Mouse (Mus musculus): ENCODE measurements around the gene Mpo.

Gene Mpo

DNA sequence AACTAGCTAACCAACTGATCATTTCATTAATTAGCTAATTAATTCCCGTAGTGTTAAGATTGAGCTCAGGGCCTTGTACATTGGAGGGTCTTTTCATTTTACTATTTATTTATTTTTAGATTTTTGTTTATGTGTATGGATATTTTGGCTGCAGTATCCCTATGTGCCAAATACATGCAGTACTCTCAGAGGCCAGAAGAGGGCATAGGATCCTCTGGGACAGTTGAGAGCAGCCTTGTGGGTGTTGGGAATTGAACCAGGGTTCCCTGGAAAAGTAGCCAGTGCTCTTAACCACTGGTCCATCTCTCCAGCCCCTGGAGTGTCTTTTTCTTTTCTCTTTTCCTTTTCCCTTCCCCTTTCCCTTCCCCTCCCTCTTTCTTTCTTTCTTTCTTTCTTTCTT, 12.1 kb downstream of the Mpo start:
- DNase-seq (ENCODE audit: low spot score) = peak; percentile 23

DNA sequence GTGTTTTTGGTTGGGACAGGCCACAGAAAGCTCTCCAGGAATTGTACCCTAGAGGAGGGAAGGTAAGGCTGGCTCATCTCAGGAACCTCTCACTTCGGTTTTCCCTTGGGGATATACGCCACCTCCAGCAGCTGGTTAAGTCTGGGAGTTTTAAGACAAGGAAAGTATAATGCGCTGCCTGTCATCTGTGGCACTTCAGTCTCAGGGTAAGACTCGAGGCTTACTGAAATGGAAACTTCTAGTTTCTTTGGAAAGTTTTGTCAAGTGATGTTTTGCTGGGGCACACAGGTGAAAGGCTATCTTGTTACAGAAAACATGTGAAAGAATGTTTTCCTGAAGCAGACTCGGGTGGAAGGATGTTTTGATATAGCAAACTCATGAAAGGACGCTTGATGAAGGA, 14.1 kb downstream of the Mpo start:
- DNase-seq (ENCODE audit: low spot score) = no peak

DNA sequence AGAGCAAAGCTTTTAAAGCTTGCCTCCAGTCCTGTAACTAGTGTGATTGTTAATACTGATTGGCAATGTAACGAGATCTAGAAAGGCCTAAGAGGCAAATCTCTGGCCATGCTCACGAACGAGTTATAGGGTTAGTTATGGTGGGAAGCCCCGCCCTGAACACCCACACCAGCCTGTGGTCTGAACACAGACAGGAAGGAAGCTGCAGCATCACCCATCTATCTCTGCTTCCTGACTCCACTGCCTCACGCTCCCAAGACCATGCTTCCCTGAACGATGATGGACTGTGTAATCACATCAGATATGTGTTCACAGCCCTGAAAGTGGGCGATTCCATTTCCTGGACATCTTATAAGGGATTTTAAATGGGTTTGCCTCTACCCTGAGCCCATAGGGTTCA, 14.9 kb downstream of the Mpo start:
- peak; percentile 49 for DNase-seq (ENCODE audit: low spot score)

DNA sequence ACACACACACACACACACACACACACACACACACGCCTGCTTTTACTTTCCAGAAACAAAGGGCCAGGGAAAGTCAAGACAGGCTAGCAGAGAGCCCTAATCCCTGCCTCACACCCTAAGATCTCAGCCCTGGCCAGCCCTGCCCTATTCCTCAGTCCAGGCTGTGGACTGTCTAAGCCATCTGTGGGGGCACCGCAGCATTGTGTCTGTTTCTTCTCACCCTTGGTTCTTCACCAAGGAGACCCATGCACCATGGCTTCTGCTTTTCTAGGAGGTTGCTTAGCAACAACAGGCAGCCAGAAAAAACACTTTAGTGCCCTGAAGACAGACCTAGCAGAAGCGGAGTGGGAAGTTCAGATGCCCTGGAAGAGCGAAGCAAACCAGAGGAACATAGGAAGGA, 18.0 kb downstream of the Mpo start:
- no peak for DNase-seq (ENCODE audit: low spot score)

DNA sequence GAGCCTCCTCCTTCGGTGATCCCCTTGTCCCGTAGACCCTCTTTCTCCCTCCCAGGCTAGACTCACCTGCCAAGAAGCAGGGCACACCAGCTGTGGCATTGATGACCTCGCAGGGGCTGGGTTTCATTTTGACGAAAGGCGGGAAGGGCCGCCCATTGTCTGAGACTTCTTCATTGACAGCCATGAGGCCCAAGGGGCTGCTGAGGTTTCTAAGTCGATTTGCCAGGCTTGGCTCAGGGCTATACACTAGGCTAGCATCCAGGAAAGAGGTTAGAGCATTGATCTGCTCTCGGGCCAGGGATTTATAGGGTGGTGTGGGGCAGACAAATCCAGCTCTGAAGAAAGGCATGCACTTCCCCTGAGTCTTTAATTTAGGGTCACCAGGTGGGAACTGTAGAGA, 21.4 kb downstream of the Mpo start:
- DNase-seq (ENCODE audit: low spot score) = no peak

DNA sequence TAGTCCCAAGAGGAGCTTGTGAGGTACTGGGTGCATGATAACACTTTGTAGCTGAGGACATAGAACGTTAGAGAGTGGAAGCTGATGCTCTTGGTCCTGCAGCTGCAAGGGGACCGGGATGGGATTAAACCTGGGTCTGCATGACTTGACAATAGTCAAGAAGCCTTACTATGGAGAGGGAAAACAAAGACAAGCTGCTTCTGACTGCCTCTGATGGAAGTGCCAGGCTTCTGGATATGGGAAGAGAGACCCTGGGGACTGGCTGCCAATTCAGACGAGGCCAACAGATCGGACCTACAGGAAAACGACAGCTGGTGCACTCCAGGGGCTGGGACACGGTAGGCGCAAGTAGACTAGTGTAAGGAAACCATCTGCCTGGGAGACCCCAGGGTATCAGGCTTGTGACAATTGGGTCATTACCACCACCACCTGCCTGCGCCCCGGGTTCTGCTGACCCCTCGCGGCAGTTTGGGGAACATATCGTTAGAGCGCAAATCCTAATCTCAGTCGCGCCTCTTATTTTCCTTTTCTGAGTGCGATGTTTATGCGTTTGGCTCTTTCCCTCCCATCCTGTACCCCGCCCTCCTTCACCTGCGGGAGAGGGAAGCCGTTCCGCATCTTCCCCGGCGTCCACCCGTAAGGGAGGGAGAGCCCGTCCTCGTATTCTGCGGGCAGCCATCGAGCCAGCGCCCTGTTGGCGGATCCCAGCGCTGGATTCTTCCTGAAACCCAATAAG, 23.5 kb downstream of the Mpo start:
- peak; percentile 32 for DNase-seq (ENCODE audit: low spot score)

DNA sequence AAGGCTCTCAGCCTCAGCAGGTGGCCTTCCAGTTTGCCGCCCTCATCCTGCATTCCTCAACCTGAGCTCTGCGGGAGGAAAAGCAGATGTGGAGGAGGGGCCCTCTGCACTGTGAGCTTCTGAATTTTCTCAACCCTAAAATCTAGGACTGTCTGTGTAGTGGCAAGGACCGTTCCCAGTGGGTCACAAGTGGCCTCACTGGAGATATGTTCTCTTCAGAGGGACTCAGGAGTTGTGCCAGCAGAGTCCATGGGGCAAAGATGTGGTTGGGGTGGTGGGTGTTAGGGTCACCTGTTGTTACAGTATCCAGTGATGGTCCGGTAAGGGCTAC, 24.0 kb downstream of the Mpo start:
- DNase-seq (ENCODE audit: low spot score) = no peak

DNA sequence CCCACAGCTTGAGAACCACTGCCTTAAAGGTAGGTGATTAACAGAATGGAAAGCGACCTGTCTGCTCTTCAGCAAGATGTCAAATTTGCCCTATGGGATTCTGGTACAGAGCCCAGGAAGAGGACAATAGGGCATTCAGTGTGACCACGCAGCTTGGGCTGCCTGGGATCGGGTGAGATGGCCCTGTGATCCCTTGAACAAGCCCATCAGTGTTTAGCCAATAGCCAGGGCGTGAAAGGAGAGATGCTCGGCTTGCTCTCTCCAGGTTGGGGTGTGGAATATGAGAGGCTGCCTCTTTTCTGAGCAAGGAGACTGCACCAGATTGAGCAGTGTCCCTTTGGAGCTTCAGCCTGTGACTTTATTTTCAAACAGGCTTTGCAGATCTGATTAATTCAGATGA, 28.1 kb downstream of the Mpo start:
- DNase-seq (ENCODE audit: low spot score) = no peak

DNA sequence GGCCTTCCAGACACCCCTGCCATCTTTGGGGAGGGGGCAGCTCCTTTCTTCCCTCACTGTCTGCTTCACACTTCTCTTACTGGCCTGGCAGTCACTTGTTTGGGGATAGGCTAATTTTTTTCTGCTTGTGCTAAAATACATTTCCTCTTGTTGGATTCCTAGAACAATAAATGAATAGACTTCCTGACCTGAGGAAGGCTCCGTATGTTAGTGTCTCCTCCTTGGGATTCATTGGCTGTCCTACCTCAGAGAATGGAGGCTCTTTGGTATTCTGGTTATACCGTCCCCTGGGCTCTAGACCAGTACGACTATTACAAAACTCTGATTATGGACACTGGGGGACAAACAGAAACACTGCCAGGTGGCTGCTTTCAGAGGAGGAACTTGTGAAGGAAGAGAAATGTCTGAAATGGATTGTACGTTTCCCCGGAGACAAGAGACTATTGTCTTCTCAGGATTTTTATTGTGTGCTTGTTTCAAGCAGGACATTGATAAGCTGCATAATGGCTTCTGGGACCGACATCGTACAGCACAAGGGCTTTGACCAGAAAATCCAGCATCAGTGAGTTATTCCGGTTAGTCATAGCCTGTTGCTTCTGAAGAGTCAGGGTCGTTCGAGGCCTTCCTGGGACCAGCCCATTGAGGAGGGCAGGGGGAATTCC, 35.0 kb downstream of the Mpo start, which contains the start of gene Lpo:
Gene Lpo, minus strand, starts transcription at position 51 of the 662 bp plus-strand sequence.
- no peak for DNase-seq (ENCODE audit: low spot score)

DNA sequence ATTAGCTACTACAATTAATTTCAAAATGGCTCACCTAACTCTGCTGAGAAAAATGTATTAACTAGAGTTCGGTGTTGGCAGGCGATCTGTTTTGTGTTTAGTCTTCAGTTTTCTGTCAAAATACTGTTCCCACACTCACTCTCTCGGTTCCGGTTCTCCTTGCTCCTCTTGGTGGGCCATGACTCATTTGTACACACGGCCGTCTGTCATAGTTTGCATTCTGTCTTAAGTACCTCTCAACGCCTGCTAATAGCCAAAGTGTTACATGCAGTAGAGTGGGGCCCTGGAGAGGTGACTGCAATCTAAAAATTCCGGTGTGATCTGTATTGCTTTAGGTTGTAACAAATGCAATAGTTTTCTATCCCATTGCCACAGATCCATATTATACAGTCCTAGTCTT, 47.3 kb downstream of the Mpo start:
- no peak for DNase-seq (ENCODE audit: low spot score)

DNA sequence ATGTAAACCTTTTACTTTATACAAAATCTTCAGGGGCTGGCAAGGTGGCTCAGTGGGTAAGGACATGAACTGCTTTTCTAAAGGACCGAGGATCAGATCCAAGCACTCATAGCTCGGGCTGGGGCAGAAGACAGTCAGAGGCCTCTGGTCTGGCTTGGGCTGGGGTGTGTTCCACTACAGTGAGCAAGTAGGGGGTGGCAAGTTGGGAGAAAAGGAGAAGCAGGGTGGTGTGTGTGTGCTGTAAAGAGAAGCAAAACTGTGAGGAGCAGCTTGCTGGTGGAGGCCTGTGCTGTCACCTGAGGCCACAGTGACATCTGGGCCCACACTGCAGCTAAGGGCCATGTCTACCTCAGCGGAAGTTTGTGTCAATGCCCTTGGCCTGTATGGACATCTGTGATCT, 48.1 kb downstream of the Mpo start:
- no peak for DNase-seq (ENCODE audit: low spot score)

DNA sequence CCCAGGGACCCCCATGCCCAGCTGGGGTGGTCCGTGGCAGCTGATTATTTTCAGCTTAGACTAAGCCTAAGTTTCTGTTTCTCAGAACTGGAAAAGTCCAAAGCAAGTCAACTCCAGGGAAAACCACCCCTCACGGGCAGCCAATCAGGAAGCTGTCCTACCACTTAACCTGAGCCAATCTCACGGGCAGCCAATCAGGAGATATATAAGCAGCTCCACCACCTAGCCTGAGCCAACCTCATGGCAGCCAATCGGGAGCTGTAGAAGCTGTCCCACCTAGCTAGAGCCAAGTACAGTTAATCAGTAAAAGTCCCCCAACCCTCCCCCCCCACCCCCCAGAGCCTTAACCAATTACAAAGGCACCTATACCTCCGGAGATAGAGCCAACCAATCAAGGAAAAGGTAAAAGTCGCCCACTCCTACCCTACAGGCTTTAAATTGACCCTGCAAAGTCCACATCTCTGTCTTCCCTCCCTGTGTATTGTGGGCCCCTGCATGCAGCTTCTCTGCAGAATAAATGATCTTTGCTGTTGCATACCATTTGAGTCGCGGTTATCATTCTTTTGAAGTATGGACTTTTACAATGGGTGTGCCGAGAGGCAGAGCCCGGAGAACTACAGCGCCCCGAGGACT, 53.7 kb downstream of the Mpo start:
- DNase-seq (ENCODE audit: low spot score) = no peak

DNA sequence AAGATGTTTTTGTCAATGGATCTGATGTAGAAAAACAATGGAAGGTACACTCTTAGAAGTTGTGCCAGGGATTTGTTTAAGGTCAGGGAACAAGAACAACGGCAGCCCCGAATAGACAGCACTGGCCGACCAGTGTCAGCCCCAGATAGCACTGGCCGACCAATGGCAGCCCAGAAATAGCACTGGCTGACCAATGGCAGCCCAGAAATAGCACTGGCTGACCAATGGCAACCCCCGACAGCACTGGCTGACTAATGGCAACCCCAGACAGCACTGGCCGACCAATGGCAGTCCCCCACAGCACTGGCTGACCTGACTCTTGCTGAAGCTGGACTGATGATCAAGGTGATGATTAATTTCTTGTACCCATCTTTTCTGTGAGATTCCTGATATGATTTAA, 54.5 kb downstream of the Mpo start:
- DNase-seq (ENCODE audit: low spot score) = no peak

DNA sequence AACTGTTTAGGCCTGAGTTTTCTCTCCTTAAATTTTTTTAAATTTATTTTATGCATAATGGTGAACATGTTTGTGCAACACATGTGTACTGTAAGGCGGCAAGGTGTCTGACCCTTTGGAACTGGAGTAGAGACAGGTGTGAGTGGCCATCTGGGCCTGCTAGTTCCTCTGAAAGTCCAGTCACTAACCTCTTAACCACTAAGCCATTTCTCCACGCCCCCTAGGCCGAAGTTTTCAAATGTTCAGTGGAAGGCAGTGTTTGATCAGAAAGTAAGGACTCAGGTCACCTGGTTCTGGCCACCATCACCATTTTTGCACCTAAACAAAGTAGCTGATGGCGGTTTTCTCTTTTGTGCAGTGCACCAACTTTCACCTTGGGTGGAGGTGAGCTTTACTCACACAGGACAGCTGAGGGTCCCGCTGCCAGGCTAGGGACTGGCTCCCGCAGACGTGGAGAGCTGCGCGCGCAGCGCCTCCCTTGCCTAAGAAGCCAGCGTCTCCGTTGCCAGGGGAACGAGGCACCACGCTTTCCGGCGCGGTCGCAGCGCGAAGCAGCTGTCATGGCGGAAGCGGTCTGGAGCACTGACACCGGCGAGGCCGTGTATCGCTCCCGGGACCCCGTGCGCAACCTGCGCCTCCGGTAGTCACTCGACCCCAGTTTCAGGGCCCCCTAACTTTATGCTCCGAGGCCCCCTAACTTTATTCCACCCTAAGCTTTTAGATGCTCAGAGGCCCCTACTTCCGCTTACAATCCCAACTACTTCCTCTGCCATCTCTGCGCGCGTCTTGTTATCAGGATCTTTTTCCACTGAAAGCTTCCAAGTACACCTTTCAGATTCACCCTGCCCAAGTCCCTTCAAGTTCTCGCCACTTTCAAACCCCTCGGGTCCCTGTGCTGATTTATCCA, 59.6 kb downstream of the Mpo start, which contains the start of gene Mks1:
Gene Mks1, plus strand, starts transcription at position 526 of the 907 bp plus-strand sequence.
- DNase-seq (ENCODE audit: low spot score) = peak; percentile 91

DNA sequence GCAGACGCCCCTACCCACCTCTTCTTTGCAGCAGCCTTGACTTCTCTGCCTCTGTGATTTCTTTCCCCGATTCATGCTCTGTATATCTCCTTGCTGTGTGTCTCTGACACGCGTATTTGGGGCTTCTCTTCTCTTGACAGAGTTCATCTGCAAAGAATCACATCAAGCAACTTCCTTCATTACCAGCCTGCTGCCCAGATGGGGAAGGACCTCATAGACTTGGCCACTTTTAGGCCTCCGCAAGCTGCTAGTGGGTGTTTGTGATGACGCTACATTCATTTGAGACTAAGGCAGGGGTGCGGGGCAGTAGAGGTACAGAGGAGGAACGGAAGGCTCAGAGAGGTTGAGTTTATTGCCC, 60.2 kb downstream of the Mpo start:
- DNase-seq (ENCODE audit: low spot score) = no peak
